Mouse (Mus musculus): ENCODE data around the gene Acmsd. TPM values are rescaled to one million over a fixed set of nuclear protein-coding genes. Genes with fewer than 3 reads are reported as not detected.

The Acmsd gene
- polyA plus RNA-seq, 1 experiment = not detected

GRCm38 (mm10) chr1:127766741-127767140 lies 37.5 kb downstream of the Acmsd start:
- H3K79me3 ChIP-seq (ENCODE audit: low read depth) = no peaks in the 10 kb centered on the region
- no peaks in the 10 kb centered on the region for H3K36me3 ChIP-seq (ENCODE audit: control insufficient read depth, insufficient read depth)
- no peaks in the 10 kb centered on the region for H3K79me2 ChIP-seq (ENCODE audit: control insufficient read depth, insufficient read depth)
- no peak overlapping the region for H3ac ChIP-seq (ENCODE audit: control insufficient read depth, insufficient read length, low read depth)
- TF ChIP-seq FOSL1 (IDR thresholded peaks at IDR 0.05; ENCODE audit: insufficient read depth, low read length, poor library complexity, severe bottlenecking) = no peak
- TF ChIP-seq CEBPB (IDR thresholded peaks at IDR 0.05; ENCODE audit: low read depth) = no peak
- no peak for TF ChIP-seq MYOG (IDR thresholded peaks at IDR 0.05; ENCODE audit: control insufficient read depth, extremely low read depth, insufficient read length)
- TF ChIP-seq USF1 (IDR thresholded peaks at IDR 0.05; ENCODE audit: low read depth) = no peak
- TF ChIP-seq CTCF (IDR thresholded peaks at IDR 0.05; ENCODE audit: control insufficient read depth, insufficient read depth, insufficient read length) = no peak
- TF ChIP-seq MYOD1 (IDR thresholded peaks at IDR 0.05; ENCODE audit: control insufficient read depth, insufficient read length, low read depth) = no peak
- TF ChIP-seq MAX (IDR thresholded peaks at IDR 0.05) = no peak
- no peak overlapping the region for H3K4me3 ChIP-seq (ENCODE audit: insufficient read depth, poor library complexity, severe bottlenecking)
- no peaks in the 10 kb centered on the region for H3K27me3 ChIP-seq (ENCODE audit: control insufficient read depth, insufficient read depth, insufficient read length)

GRCm38 (mm10) chr1:127773198-127773802 lies 44.1 kb downstream of the Acmsd start:
- Histone ChIP-seq H3K4me3 (ENCODE audit: insufficient read depth, poor library complexity, severe bottlenecking) (peak overlapping the region; percentile 43), H3K36me3 (ENCODE audit: control insufficient read depth, insufficient read depth) (peaks cover 18% of the 10 kb centered on the region), H3K27me3 (ENCODE audit: control insufficient read depth, insufficient read depth, insufficient read length) (no peaks in the 10 kb centered on the region), H3K79me3 (ENCODE audit: low read depth) (peaks cover 41% of the 10 kb centered on the region), H3K79me2 (ENCODE audit: control insufficient read depth, insufficient read depth) (peaks cover 59% of the 10 kb centered on the region), H3ac (ENCODE audit: control insufficient read depth, insufficient read length, low read depth) (peak overlapping the region; percentile 67)
- TF ChIP-seq MYOG (IDR thresholded peaks at IDR 0.05; ENCODE audit: control insufficient read depth, extremely low read depth, insufficient read length) (no peak), CTCF (IDR thresholded peaks at IDR 0.05; ENCODE audit: control insufficient read depth, insufficient read depth, insufficient read length) (no peak), MYOD1 (IDR thresholded peaks at IDR 0.05; ENCODE audit: control insufficient read depth, insufficient read length, low read depth) (no peak), CEBPB (IDR thresholded peaks at IDR 0.05; ENCODE audit: low read depth) (no peak), MAX (IDR thresholded peaks at IDR 0.05) (no peak), USF1 (IDR thresholded peaks at IDR 0.05; ENCODE audit: low read depth) (no peak), FOSL1 (IDR thresholded peaks at IDR 0.05; ENCODE audit: insufficient read depth, low read length, poor library complexity, severe bottlenecking) (no peak)

DNA sequence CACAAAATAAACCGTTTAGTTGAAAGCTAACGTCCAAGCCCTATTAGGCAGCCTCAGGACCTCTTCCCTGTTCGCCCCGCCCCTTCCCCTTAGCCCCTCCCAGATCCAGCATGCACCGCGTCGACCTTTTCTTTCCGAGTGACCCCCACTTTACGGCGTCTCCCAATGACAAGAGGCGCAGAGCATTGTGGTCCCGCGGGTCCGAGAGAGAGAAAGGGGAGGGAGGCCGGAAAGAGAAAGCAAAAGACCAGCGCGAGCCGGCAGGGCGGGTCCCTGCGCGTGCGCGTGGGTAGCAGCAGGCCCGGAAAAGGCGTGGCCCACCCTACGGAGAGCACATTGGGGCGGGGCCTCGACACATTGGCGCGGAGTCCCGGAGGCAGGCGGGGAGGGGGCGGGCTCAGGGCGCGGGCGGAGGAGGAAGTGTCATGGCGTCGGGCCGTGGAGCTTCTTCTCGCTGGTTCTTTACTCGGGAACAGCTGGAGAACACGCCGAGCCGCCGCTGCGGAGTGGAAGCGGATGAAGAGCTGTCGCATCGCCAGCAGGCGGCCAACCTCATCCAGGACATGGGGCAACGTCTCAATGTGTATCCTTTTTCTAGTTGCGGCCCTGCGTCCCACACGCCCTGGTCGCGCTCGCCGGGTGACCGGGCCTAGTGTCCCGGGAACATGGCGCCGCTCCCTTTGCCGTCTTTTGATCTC lies 44.7 kb downstream of the Acmsd start, which contains the start of gene Ccnt2:
TSS of gene Ccnt2 (plus strand) at position 362 of the 698 bp plus-strand sequence.
- H3K36me3 ChIP-seq (ENCODE audit: control insufficient read depth, insufficient read depth) = peaks cover 24% of the 10 kb centered on the region
- peak within 1 kb of the TSS; percentile 95 for H3ac ChIP-seq (ENCODE audit: control insufficient read depth, insufficient read length, low read depth)
- H3K79me2 ChIP-seq (ENCODE audit: control insufficient read depth, insufficient read depth) = peaks cover 66% of the 10 kb centered on the region
- H3K4me3 ChIP-seq (ENCODE audit: insufficient read depth, poor library complexity, severe bottlenecking) = peak within 1 kb of the TSS; percentile 93
- TF ChIP-seq MAX (IDR thresholded peaks at IDR 0.05) (peak; percentile 51), MYOD1 (IDR thresholded peaks at IDR 0.05; ENCODE audit: control insufficient read depth, insufficient read length, low read depth) (no peak)
- H3K79me3 ChIP-seq (ENCODE audit: low read depth) = peaks cover 48% of the 10 kb centered on the region
- H3K27me3 ChIP-seq (ENCODE audit: control insufficient read depth, insufficient read depth, insufficient read length) = no peaks in the 10 kb centered on the region

DNA sequence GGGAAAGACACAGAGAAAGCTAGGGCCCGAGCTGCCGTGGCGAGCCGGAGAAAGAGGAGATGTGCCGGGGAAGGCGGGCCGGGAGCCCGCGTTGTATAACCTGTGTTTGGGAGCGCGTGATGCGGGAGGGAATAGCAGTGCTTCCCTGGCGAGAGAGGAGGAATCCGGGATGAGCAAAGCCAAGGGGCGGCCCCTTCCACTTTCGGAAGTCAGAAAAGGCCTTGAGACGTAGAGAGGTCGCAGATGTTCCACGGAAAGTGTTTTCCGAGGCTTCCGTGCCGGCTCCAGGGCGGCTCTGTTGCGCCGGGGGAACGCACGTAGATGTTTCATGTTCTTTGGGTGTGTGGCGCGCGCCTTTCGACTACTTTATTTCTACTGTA lies 45.3 kb downstream of the Acmsd start:
- H3ac ChIP-seq (ENCODE audit: control insufficient read depth, insufficient read length, low read depth) = peak overlapping the region; percentile 95
- peaks cover 53% of the 10 kb centered on the region for H3K79me3 ChIP-seq (ENCODE audit: low read depth)
- no peak for TF ChIP-seq FOSL1 (IDR thresholded peaks at IDR 0.05; ENCODE audit: insufficient read depth, low read length, poor library complexity, severe bottlenecking)
- TF ChIP-seq MAX (IDR thresholded peaks at IDR 0.05) = no peak
- no peak for TF ChIP-seq CTCF (IDR thresholded peaks at IDR 0.05; ENCODE audit: control insufficient read depth, insufficient read depth, insufficient read length)
- no peak for TF ChIP-seq USF1 (IDR thresholded peaks at IDR 0.05; ENCODE audit: low read depth)
- TF ChIP-seq CEBPB (IDR thresholded peaks at IDR 0.05; ENCODE audit: low read depth) = no peak
- TF ChIP-seq MYOG (IDR thresholded peaks at IDR 0.05; ENCODE audit: control insufficient read depth, extremely low read depth, insufficient read length) = no peak
- TF ChIP-seq MYOD1 (IDR thresholded peaks at IDR 0.05; ENCODE audit: control insufficient read depth, insufficient read length, low read depth) = no peak
- H3K27me3 ChIP-seq (ENCODE audit: control insufficient read depth, insufficient read depth, insufficient read length) = no peaks in the 10 kb centered on the region
- H3K79me2 ChIP-seq (ENCODE audit: control insufficient read depth, insufficient read depth) = peaks cover 71% of the 10 kb centered on the region
- H3K36me3 ChIP-seq (ENCODE audit: control insufficient read depth, insufficient read depth) = peaks cover 30% of the 10 kb centered on the region
- H3K4me3 ChIP-seq (ENCODE audit: insufficient read depth, poor library complexity, severe bottlenecking) = peak overlapping the region; percentile 93

DNA sequence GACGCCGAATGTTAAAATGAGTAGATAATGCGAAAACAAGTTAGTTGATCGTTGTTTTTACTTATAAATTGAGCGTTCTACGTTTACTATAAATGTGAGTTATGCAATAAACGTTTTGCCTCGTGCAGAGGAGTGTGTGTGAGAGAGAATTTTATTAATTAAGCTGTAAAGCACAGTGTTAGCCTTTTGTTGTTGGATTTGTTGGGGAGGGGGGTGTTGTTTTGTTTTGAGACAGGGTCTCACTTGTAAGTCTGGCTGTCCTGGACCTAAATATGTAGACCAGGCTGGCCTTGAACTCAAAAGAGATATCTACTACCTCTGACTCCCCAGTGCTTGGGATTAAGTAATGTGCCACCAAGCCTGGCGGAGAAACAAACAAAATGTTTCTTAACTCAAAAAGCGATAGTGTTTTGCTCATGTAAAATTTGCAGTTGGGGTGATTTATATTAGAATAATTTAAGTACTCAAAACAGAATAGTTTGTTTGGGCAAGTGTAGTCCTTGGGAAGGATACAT lies 46.0 kb downstream of the Acmsd start:
- Histone ChIP-seq H3K79me2 (ENCODE audit: control insufficient read depth, insufficient read depth) (peaks cover 79% of the 10 kb centered on the region), H3K27me3 (ENCODE audit: control insufficient read depth, insufficient read depth, insufficient read length) (no peaks in the 10 kb centered on the region), H3ac (ENCODE audit: control insufficient read depth, insufficient read length, low read depth) (peak overlapping the region; percentile 37), H3K4me3 (ENCODE audit: insufficient read depth, poor library complexity, severe bottlenecking) (peak overlapping the region; percentile 93), H3K79me3 (ENCODE audit: low read depth) (peaks cover 61% of the 10 kb centered on the region), H3K36me3 (ENCODE audit: control insufficient read depth, insufficient read depth) (peaks cover 33% of the 10 kb centered on the region)
- TF ChIP-seq MAX (IDR thresholded peaks at IDR 0.05) = no peak

- Histone ChIP-seq H3K27me3 (ENCODE audit: control insufficient read depth, insufficient read depth, insufficient read length) (no peaks in the 10 kb centered on the region), H3ac (ENCODE audit: control insufficient read depth, insufficient read length, low read depth) (no peak overlapping the region), H3K79me2 (ENCODE audit: control insufficient read depth, insufficient read depth) (peaks cover 89% of the 10 kb centered on the region), H3K36me3 (ENCODE audit: control insufficient read depth, insufficient read depth) (peaks cover 33% of the 10 kb centered on the region), H3K79me3 (ENCODE audit: low read depth) (peaks cover 71% of the 10 kb centered on the region), H3K4me3 (ENCODE audit: insufficient read depth, poor library complexity, severe bottlenecking) (peak overlapping the region; percentile 93)
- TF ChIP-seq MYOD1 (IDR thresholded peaks at IDR 0.05; ENCODE audit: control insufficient read depth, insufficient read length, low read depth) = no peak
- TF ChIP-seq CTCF (IDR thresholded peaks at IDR 0.05; ENCODE audit: control insufficient read depth, insufficient read depth, insufficient read length) = no peak
- no peak for TF ChIP-seq USF1 (IDR thresholded peaks at IDR 0.05; ENCODE audit: low read depth)
- TF ChIP-seq CEBPB (IDR thresholded peaks at IDR 0.05; ENCODE audit: low read depth) = no peak
- no peak for TF ChIP-seq FOSL1 (IDR thresholded peaks at IDR 0.05; ENCODE audit: insufficient read depth, low read length, poor library complexity, severe bottlenecking)
- no peak for TF ChIP-seq MAX (IDR thresholded peaks at IDR 0.05)
- TF ChIP-seq MYOG (IDR thresholded peaks at IDR 0.05; ENCODE audit: control insufficient read depth, extremely low read depth, insufficient read length) = no peak
Measured at GRCm38 (mm10) chr1:127776246-127776645, 47.0 kb downstream of the Acmsd start.
